Mouse (Mus musculus) urinary bladder, adult 18-20 months (tissue): ENCODE results near the gene Wfdc13.
"Not testable (repeated sequence)": the region's sequence is repeated elsewhere in the genome, so short reads cannot be mapped to it uniquely, and the experiment has no call there.

Experiments
- DNase-seq, 2 experiments: peaks; one replicate each; pipeline ENCODE4 v3.0.0; 2022; ENCODE audit warnings: low spot score in 2 of 2, mixed read lengths in 2 of 2

Gene Wfdc13

GRCm38 (mm10) chr2:164716194-164716786 lies 31.4 kb downstream of the Wfdc13 start:
- DNase-seq = not testable (repeated sequence)

- DNase-seq = no peak
Observed at GRCm38 (mm10) chr2:164723276-164723675, 38.4 kb downstream of the Wfdc13 start.

- DNase-seq = peak; percentile 27 to 48
Observed at GRCm38 (mm10) chr2:164725895-164726619, 41.1 kb downstream of the Wfdc13 start.

- DNase-seq = no peak
Observed at GRCm38 (mm10) chr2:164731719-164732118, 46.8 kb downstream of the Wfdc13 start.

- DNase-seq = no peak
Observed at GRCm38 (mm10) chr2:164733259-164733658, 48.4 kb downstream of the Wfdc13 start.

GRCm38 (mm10) chr2:164734839-164735238 lies 49.9 kb downstream of the Wfdc13 start:
- no peak for DNase-seq

GRCm38 (mm10) chr2:164735446-164735845 lies 50.5 kb downstream of the Wfdc13 start:
- no peak for DNase-seq
